Mouse (Mus musculus) embryonic fibroblast, embryonic 13.5 days (primary cell): ENCODE results near the gene Slc26a8.

Experiments used
- CTCF ChIP-seq: IDR thresholded peaks from 2 replicates; pipeline ENCODE4 v1.5.1; 2011; ENCODE audit warnings: mild to moderate bottlenecking, control low read depth, low read length, moderate library complexity, borderline replicate concordance; ENCODE audit not compliant: insufficient read depth
- POLR2A ChIP-seq: IDR thresholded peaks from 2 replicates; pipeline ENCODE4 v1.6.1; 2011; ENCODE audit warnings: low read depth, mild to moderate bottlenecking, control low read depth, low read length, moderate library complexity

DNA sequence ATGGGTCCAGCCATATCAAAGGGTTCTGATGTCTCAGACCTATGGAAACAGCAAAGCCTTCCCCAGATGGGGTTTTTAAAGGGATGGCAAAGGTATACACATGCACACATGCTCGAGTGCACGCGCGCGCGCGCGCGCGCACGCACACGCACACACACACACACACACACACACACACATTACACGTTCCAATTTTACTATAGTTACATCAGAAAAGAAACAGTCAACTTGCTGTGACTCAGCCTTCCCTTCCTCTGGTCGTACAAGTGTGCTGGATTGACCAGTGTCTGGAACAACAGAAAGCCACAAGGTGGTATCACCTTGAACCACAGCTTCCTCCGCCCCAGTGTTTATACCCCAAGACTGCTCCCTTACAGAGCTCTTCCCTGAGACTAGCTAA is 64.7 kb downstream of the Slc26a8 start:
- TF ChIP-seq POLR2A (no peak), CTCF (no peak)
